Mouse (Mus musculus) kidney, embryonic 14.5 days (tissue): ENCODE measurements around the gene Alkbh4. TPM values are rescaled to one million over a fixed set of nuclear protein-coding genes. Genes with fewer than 3 reads are reported as not detected.

Source experiments
- ATAC-seq: fragments of 200-750 bp; cut with Nextera tagmentation; 2 replicates; pipeline ENCODE4 v1.8.0; 2017; ENCODE audit warnings: moderate number of reproducible peaks, mild to moderate bottlenecking, moderate TSS enrichment, moderate library complexity; ENCODE audit not compliant: low FRiP score, low TSS enrichment
- H3K27ac ChIP-seq: fragments of 300-500 bp; sonication (generic); 2 replicates; pipeline ENCODE4 v1.5.1; 2014; ENCODE audit warnings: low read depth, mild to moderate bottlenecking, low read length, moderate library complexity, mixed read lengths
- H3K27me3 ChIP-seq: fragments of 300-500 bp; sonication (generic); 2 replicates; pipeline ENCODE4 v1.6.1; 2014; ENCODE audit warnings: mild to moderate bottlenecking, low read length; ENCODE audit not compliant: control insufficient read depth, insufficient read depth
- H3K36me3 ChIP-seq: fragments of 300-500 bp; sonication (generic); 2 replicates; pipeline ENCODE4 v1.6.1; 2014; ENCODE audit warnings: low read length, mixed read lengths; ENCODE audit not compliant: control insufficient read depth, insufficient read depth
- H3K4me1 ChIP-seq: fragments of 300-500 bp; sonication (generic); 2 replicates; pipeline ENCODE4 v1.6.1; 2014; ENCODE audit warnings: low read length, mixed read lengths; ENCODE audit not compliant: control insufficient read depth, insufficient read depth
- H3K4me2 ChIP-seq: fragments of 300-500 bp; sonication (generic); replicated peaks from 2 replicates; pipeline ENCODE4 v1.6.1; 2014; ENCODE audit warnings: low read depth, mild to moderate bottlenecking, low read length
- H3K4me3 ChIP-seq: fragments of 300-500 bp; sonication (generic); 2 replicates; pipeline ENCODE4 v1.5.1; 2014; ENCODE audit warnings: mild to moderate bottlenecking, low read length
- H3K9ac ChIP-seq: fragments of 300-500 bp; sonication (generic); 2 replicates; pipeline ENCODE4 v1.6.1; 2014; ENCODE audit warnings: low read depth, mild to moderate bottlenecking, low read length, moderate library complexity
- H3K9me3 ChIP-seq: fragments of 300-500 bp; sonication (generic); 2 replicates; pipeline ENCODE4 v1.6.1; 2016; ENCODE audit warnings: low read length; ENCODE audit not compliant: control insufficient read depth
- WGBS: fragments of 180-500 bp; shearing (Covaris S2); extraction: QIAGEN DNeasy Blood & Tissue Kit; methylation state at CpG from one replicate; pipeline ENCODE4 v1.1.7; 2014; 5-methylcytosine and 5-hydroxymethylcytosine counted together
- microRNA-seq: library from miRNA; unstranded; fragments of <30 nt; microRNA quantifications from one replicate; pipeline ENCODE4, GENCODE M21; 2016
- polyA plus RNA-seq: library from polyadenylated mRNA; unstranded; fragments of >200 nt; fragmentation: Nextera tagmentation; extraction: Ambion mirVana; gene quantifications from 2 replicates; pipeline ENCODE4 v1.2.1, GENCODE M21; 2014

Alkbh4 gene
- polyA plus RNA-seq, 1 experiment from 2014 or later, result 16.0 TPM

- Histone ChIP-seq H3K9ac (no peak overlapping the region), H3K4me1 (no peaks in the 10 kb centered on the region), H3K9me3 (no peaks in the 10 kb centered on the region), H3K4me2 (no peak overlapping the region), H3K36me3 (peaks cover 80% of the 10 kb centered on the region), H3K4me3 (no peak overlapping the region), H3K27me3 (no peaks in the 10 kb centered on the region), H3K27ac (no peak overlapping the region)
- ATAC-seq, result no peak
- 96% methylated on average over 7 of the region's 7 CpGs for WGBS
These were observed 47.8 kb downstream of the Alkbh4 start for GRCm38 (mm10) chr5:136183766-136184165.

GRCm38 (mm10) chr5:136186723-136187122 lies 50.8 kb downstream of the Alkbh4 start:
- no peaks in the 10 kb centered on the region for H3K27me3 ChIP-seq
- no peak overlapping the region for H3K4me2 ChIP-seq
- no peak overlapping the region for H3K9ac ChIP-seq
- H3K36me3 ChIP-seq, result peaks cover 76% of the 10 kb centered on the region
- no peaks in the 10 kb centered on the region for H3K9me3 ChIP-seq
- ATAC-seq, result no peak
- no peaks in the 10 kb centered on the region for H3K4me1 ChIP-seq
- WGBS, result 45% methylated on average over 4 of the region's 4 CpGs
- no peak overlapping the region for H3K4me3 ChIP-seq
- H3K27ac ChIP-seq, result no peak overlapping the region

Small RNA genes lying within 50 kb of the gene (microRNA-seq; reads per million reads assigned to microRNA genes)
- gene Mir7035, result 1.1 reads per million

Other genes starting within 250 kb of the Alkbh4 start
- gene Hspb1, start 248.2 kb upstream of the Alkbh4 start, polyA plus RNA-seq, result 32.4 and 36.9 TPM in 2 replicates
- gene Ywhag, start 201.5 kb upstream of the Alkbh4 start, polyA plus RNA-seq, result 90.2 and 105 TPM in 2 replicates
- gene Ssc4d, start 161.6 kb upstream of the Alkbh4 start, polyA plus RNA-seq, result 10.2 and 10.3 TPM in 2 replicates
- gene Zp3, start 156.0 kb upstream of the Alkbh4 start, polyA plus RNA-seq, result 0.29 TPM in 1 of 2 replicates, not detected in the other
- gene Dtx2, start 141.3 kb upstream of the Alkbh4 start, polyA plus RNA-seq, result 24.0 and 26.6 TPM in 2 replicates
- 0.85 and 0.99 TPM in 2 replicates for gene Upk3b, start 97.7 kb upstream of the Alkbh4 start, polyA plus RNA-seq
- 1.3 and 2.2 TPM in 2 replicates for gene Upk3bl, start 81.7 kb upstream of the Alkbh4 start, polyA plus RNA-seq
- gene Rasa4, start 52.2 kb upstream of the Alkbh4 start, polyA plus RNA-seq, result 13.5 and 17.5 TPM in 2 replicates
- gene Polr2j, start 19.5 kb upstream of the Alkbh4 start, polyA plus RNA-seq, result 270 and 326 TPM in 2 replicates
- gene Lrwd1, start 72 bp upstream of the Alkbh4 start, polyA plus RNA-seq, result 32.2 and 40.0 TPM in 2 replicates
- gene Orai2, start 34.6 kb downstream of the Alkbh4 start, polyA plus RNA-seq, result 5.6 and 6.6 TPM in 2 replicates
- gene Prkrip1, start 62.8 kb downstream of the Alkbh4 start, polyA plus RNA-seq, result 57.5 and 64.5 TPM in 2 replicates
- 5.0 and 5.4 TPM in 2 replicates for gene Sh2b2, start 110.4 kb downstream of the Alkbh4 start, polyA plus RNA-seq